Mouse (Mus musculus) gastrocnemius, postnatal 25 days (tissue): ENCODE measurements around the gene Ric1. TPM values are rescaled to one million over a fixed set of nuclear protein-coding genes. Genes with fewer than 3 reads are reported as not detected.
A peak's percentile ranks its signal among the peaks of the same experiment; 100 is the strongest.
"Not testable (repeated sequence)": the region's sequence is repeated elsewhere in the genome, so short reads cannot be mapped to it uniquely, and the experiment has no call there.

ENCODE experiments used
- DNase-seq: peaks from one replicate; pipeline ENCODE4 v3.0.0; 2022
- total RNA-seq, 2 experiments: library from RNA; stranded (reverse); gene quantifications; 1 replicate in 1 of 2; 2 replicates in 1 of 2; pipeline ENCODE4 v1.2.3; 2021

Gene Ric1
- total RNA-seq, 2 experiments from 2014 or later: 22.5 to 23.8 TPM

GRCm38 (mm10) chr19:29527299-29527698, 5.2 kb downstream of the Ric1 start:
- no peak for DNase-seq

GRCm38 (mm10) chr19:29528568-29528967, 6.5 kb downstream of the Ric1 start:
- no peak for DNase-seq

- DNase-seq: no peak
These were observed 11.9 kb downstream of the Ric1 start for GRCm38 (mm10) chr19:29534030-29534429.

- DNase-seq: peak; percentile 9
These were observed 20.3 kb downstream of the Ric1 start for GRCm38 (mm10) chr19:29542256-29542970.

GRCm38 (mm10) chr19:29544026-29544425, 21.9 kb downstream of the Ric1 start:
- DNase-seq: no peak

- DNase-seq: no peak
These were observed 28.5 kb downstream of the Ric1 start for GRCm38 (mm10) chr19:29550618-29551017.

GRCm38 (mm10) chr19:29551128-29551527, 29.0 kb downstream of the Ric1 start:
- no peak for DNase-seq

GRCm38 (mm10) chr19:29551980-29552379, 29.9 kb downstream of the Ric1 start:
- not testable (repeated sequence) for DNase-seq

- DNase-seq: not testable (repeated sequence)
These were observed 35.2 kb downstream of the Ric1 start for GRCm38 (mm10) chr19:29557171-29557845.

GRCm38 (mm10) chr19:29562166-29562565, 40.1 kb downstream of the Ric1 start:
- DNase-seq: no peak

GRCm38 (mm10) chr19:29562603-29563002, 40.5 kb downstream of the Ric1 start:
- no peak for DNase-seq

GRCm38 (mm10) chr19:29563258-29563779, 41.2 kb downstream of the Ric1 start:
- no peak for DNase-seq

GRCm38 (mm10) chr19:29566512-29566911, 44.4 kb downstream of the Ric1 start:
- DNase-seq: no peak

GRCm38 (mm10) chr19:29582439-29582838, 60.4 kb downstream of the Ric1 start:
- DNase-seq: no peak

GRCm38 (mm10) chr19:29583734-29584133, 61.7 kb downstream of the Ric1 start:
- DNase-seq: no peak

GRCm38 (mm10) chr19:29593783-29594182, 71.7 kb downstream of the Ric1 start:
- DNase-seq: not testable (repeated sequence)

- no peak for DNase-seq
These were observed 74.2 kb downstream of the Ric1 start for GRCm38 (mm10) chr19:29596276-29596675.

GRCm38 (mm10) chr19:29596985-29597384, 74.9 kb downstream of the Ric1 start:
- DNase-seq: no peak

GRCm38 (mm10) chr19:29598981-29599380, 76.9 kb downstream of the Ric1 start:
- no peak for DNase-seq

GRCm38 (mm10) chr19:29603548-29604353, 81.7 kb downstream of the Ric1 start:
- no peak for DNase-seq

GRCm38 (mm10) chr19:29604653-29605052, 82.6 kb downstream of the Ric1 start:
- no peak for DNase-seq

- DNase-seq: no peak
These were observed 85.4 kb downstream of the Ric1 start for GRCm38 (mm10) chr19:29607521-29607920.

- DNase-seq: no peak
These were observed 86.1 kb downstream of the Ric1 start for GRCm38 (mm10) chr19:29608212-29608611.
